Mouse (Mus musculus) A20 (cell line): ENCODE measurements around the gene Gm47969.

Experiments used
- DNase-seq: peaks from one replicate; pipeline ENCODE4 v3.0.0-alpha.2; 2011; ENCODE audit warnings: low read depth, low spot score

The Gm47969 gene

DNA sequence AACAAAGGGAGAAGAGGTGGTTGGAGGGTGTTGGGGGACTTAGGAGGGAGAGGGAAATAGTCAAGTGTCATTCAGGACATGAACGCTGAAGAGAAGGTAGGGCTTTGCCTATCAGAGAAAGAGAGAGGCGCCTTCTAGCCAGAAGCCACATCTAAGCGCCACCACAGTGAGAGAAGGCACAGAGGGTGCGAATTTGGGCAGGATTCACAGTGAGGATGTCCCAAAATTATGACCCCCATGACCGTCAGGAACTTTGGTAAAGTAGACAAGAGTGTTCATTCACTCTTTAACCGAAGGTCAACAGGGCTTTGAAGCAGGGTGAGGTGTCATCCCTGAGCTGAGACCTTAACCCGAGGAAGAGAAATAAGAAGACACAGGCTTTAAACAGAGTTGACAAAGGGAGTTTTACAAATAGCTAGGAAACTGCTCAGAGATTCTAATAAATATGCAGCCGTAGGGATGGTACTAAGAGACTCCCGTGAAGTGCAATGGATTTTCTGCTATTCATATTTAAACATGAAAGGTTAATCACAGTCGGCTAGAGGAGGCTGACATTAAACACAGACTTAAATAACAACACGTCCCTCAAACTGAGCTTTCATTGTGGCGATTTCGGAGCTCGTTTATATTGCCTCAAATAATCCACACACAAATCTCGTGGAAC is 30.9 kb downstream of the Gm47969 start:
- no peak for DNase-seq

DNA sequence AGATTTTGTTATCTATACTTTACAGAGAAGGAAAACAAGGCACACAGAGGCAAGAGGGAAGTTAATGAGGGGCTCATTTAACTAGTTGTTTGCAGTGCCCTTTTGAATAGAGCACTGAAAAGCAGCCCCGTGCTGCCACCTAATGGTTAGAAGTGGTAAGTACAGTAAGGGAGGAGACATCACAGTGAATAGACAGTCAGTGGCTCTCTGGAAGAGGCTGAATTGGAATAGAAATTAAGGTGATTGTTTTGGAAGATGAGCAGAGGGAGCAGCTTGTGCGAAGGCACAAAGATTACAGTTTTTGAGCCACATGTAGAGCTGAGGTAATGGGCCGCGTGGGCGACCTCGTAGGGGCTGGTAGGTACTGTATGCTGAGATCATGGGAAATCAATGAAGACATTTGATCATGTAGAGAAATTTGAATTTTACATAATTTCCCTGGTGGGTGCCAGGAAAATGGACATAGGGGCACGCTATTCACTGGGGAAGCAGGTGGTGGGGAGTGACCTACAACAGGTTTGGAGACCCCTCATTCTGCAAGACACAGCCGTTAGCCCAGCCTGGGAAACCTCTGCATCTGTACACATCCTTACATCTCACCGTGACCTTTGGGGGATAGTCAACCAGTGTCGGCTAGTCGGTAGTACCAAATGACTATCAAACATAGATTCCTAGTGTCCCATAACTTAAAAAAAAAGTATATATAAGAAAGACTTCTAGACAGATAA is 31.6 kb downstream of the Gm47969 start:
- DNase-seq, result peak; percentile 62

DNA sequence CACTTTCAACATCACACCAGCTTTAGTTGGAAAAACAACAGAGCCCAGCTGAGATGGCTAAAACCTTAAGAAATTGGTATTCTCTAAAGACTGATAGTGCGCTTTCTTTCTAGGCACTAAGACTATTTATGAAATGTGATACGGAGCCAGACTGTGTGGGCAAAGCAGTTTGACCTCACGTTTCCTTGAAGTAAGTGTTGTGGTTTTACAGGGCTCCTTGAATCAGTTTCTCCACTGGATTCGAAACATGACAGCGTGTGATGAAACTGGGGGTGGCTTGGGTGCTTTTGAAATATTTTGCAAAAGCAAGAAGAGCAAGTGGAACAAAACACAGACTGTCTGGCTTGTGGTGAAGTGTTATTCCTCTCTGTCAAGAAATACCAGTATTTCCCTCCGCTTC is 32.3 kb downstream of the Gm47969 start:
- no peak for DNase-seq

DNA sequence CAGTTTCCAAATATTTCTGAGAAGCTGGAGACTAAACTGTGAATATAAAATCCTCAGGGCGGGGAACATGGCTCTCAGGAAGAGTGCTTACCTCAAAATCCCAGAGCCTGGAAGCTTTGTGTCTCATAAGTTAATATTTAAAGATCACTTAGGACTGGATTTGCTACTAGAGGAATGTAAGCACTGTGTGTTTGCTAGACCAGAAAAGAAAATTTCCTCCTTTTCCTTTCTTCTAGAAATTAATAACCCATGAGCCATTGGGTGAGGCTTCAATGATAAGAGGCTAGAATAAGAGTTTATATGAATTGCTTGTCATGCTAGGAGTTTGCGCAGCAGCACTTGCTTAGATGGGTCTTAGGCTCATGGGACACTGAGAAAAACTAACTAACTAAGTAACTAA is 40.1 kb downstream of the Gm47969 start:
- no peak for DNase-seq

DNA sequence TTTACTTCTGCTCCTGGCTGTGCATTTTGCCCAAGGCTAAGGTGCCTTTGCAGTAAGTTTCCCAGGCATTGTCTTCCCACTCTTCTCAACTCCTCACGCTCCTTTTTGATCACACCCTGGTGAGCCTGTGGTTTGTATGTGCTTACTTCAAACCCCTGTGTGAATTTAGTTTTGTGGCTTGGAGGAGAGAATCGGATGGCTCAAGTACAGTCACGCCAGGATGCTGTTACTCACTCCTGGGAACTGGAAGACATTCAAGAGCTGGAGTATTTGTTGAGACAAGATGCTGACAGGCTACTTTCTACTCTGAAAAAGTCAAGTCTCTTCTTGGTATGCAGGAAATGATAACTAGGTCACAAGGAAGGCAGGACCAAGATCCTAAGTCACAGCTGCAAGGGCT is 46.5 kb downstream of the Gm47969 start:
- DNase-seq, result no peak
